Mouse (Mus musculus) neural tube, embryonic 12.5 days (tissue): ENCODE data around the gene Nkx2-2. TPM values are rescaled to one million over a fixed set of nuclear protein-coding genes. Genes with fewer than 3 reads are reported as not detected.
A peak's percentile ranks its signal among the peaks of the same experiment; 100 is the strongest.
"Not testable (repeated sequence)": the region's sequence is repeated elsewhere in the genome, so short reads cannot be mapped to it uniquely, and the experiment has no call there.

Source experiments
- ATAC-seq: fragments of 200-750 bp; cut with Nextera tagmentation; 2 replicates; pipeline ENCODE4 v1.8.0; 2017; ENCODE audit warnings: low read depth, mild to moderate bottlenecking, moderate TSS enrichment, moderate library complexity; ENCODE audit not compliant: low FRiP score
- H3K27ac ChIP-seq: fragments of 300-500 bp; sonication (generic); 2 replicates; pipeline ENCODE4 v1.5.1; 2016
- H3K27me3 ChIP-seq: fragments of 300-500 bp; sonication (generic); replicated peaks from 2 replicates; pipeline ENCODE4 v1.6.1; 2016; ENCODE audit warnings: mild to moderate bottlenecking
- H3K36me3 ChIP-seq: fragments of 300-500 bp; sonication (generic); 2 replicates; pipeline ENCODE4 v1.6.1; 2016; ENCODE audit warnings: mild to moderate bottlenecking
- H3K4me1 ChIP-seq: fragments of 300-500 bp; sonication (generic); 2 replicates; pipeline ENCODE4 v1.6.1; 2016
- H3K4me2 ChIP-seq: fragments of 300-500 bp; sonication (generic); replicated peaks from 2 replicates; pipeline ENCODE4 v1.6.1; 2016; ENCODE audit warnings: mild to moderate bottlenecking
- H3K4me3 ChIP-seq: fragments of 300-500 bp; sonication (generic); 2 replicates; pipeline ENCODE4 v1.5.1; 2016
- H3K9ac ChIP-seq: fragments of 300-500 bp; sonication (generic); 2 replicates; pipeline ENCODE4 v1.6.1; 2016; ENCODE audit warnings: mild to moderate bottlenecking
- H3K9me3 ChIP-seq: fragments of 300-500 bp; sonication (generic); 2 replicates; pipeline ENCODE4 v1.6.1; 2016; ENCODE audit warnings: mild to moderate bottlenecking
- WGBS: fragments of 180-500 bp; shearing (Covaris S2); methylation state at CpG from one replicate; pipeline ENCODE4 v1.1.7; 2016; 5-methylcytosine and 5-hydroxymethylcytosine counted together
- polyA plus RNA-seq: library from polyadenylated mRNA; unstranded; fragments of >200 nt; fragmentation: Nextera tagmentation; extraction: Ambion mirVana; gene quantifications from 2 replicates; pipeline ENCODE4 v1.2.1, GENCODE M21; 2016

Gene Nkx2-2
- polyA plus RNA-seq, 1 experiment from 2014 or later = 3.7 TPM

DNA sequence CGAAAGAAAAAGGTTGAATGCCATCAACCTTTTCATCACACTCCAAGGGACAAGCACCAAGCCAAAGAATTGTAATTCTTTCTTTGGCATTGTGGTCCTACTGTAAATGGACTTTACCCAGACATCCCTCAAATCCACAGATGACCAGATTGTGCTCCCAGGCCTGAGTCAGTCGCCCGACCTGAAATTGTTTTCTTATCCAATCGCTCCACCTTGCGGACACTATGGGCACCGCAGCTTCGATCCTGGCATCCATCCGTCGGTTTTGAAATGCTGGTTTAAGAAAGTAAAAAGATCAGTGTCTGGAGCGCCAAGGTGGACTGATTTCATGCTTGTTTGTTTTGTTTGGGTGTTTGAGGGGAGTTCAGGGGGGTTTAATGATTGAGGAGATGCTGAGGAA lies 16.4 kb downstream of the Nkx2-2 start:
- Histone ChIP-seq H3K27ac (no peak overlapping the region), H3K4me2 (peak overlapping the region; percentile 54), H3K9ac (no peak overlapping the region), H3K36me3 (no peaks in the 10 kb centered on the region), H3K4me1 (peaks cover 11% of the 10 kb centered on the region), H3K4me3 (no peak overlapping the region), H3K9me3 (no peaks in the 10 kb centered on the region), H3K27me3 (peaks cover 89% of the 10 kb centered on the region)
- 7% methylated on average over 10 of the region's 10 CpGs for WGBS
- ATAC-seq = peak; percentile 18; the same call in 1 of the 2 replicates

- 84% methylated on average over 11 of the region's 11 CpGs for WGBS
- H3K9me3 ChIP-seq = no peaks in the 10 kb centered on the region
- H3K4me2 ChIP-seq = no peak overlapping the region
- no peak for ATAC-seq
- no peaks in the 10 kb centered on the region for H3K36me3 ChIP-seq
- H3K4me3 ChIP-seq = no peak overlapping the region
- no peak overlapping the region for H3K9ac ChIP-seq
- H3K4me1 ChIP-seq = no peaks in the 10 kb centered on the region
- H3K27ac ChIP-seq = no peak overlapping the region
- peaks cover 66% of the 10 kb centered on the region for H3K27me3 ChIP-seq
Measured at GRCm38 (mm10) chr2:147175296-147175695, 18.7 kb downstream of the Nkx2-2 start.

DNA sequence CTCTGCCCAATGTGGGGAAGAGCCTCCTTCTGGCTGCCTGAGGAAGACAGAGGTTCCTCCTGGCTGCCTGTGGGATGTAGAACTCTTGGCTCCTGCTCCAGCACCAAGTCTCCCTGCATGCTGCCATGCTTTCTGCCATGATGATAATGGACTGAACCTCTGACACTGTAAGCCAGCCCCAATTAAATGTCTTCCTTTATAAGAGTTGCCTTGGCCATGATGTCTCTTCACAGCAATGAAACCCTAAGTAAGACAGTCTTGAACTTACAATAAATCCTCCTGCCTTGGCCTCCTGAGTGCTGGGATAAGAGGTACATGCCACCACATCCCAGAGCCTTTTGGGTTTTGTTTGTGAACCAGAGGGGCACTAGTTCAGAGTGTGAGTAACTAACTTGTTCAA lies 20.3 kb downstream of the Nkx2-2 start:
- no peaks in the 10 kb centered on the region for H3K36me3 ChIP-seq
- H3K4me1 ChIP-seq = no peaks in the 10 kb centered on the region
- no peaks in the 10 kb centered on the region for H3K9me3 ChIP-seq
- no peak for ATAC-seq
- no peak overlapping the region for H3K4me3 ChIP-seq
- H3K9ac ChIP-seq = no peak overlapping the region
- H3K27ac ChIP-seq = no peak overlapping the region
- H3K27me3 ChIP-seq = peaks cover 51% of the 10 kb centered on the region
- no peak overlapping the region for H3K4me2 ChIP-seq

DNA sequence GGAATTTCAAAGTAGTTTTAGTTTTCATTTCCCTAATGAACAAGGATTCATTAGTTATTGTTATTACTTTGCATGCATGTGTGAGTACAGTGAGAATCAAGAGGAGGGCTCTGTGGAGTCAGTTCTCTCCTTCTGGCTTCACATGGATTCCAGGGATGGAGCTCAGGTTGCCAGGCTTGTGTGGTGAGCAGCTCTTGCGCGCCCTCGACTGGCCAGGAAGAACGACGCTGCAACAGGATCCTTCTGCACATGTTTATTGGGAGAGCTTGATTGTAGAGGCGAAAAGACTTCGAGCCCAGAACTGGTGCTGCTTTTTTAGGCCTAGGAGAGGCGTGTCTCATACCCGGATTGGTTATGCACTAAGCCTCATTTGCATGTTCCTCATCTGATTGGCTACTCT lies 23.5 kb downstream of the Nkx2-2 start:
- H3K4me3 ChIP-seq, H3K9me3 ChIP-seq, H3K27ac ChIP-seq, H3K36me3 ChIP-seq, H3K4me1 ChIP-seq, H3K9ac ChIP-seq, ATAC-seq, H3K4me2 ChIP-seq: not testable (repeated sequence)
- H3K27me3 ChIP-seq = peaks cover 25% of the 10 kb centered on the region
- 81% methylated on average over 9 of the region's 9 CpGs for WGBS

- Histone ChIP-seq H3K9me3 (no peaks in the 10 kb centered on the region), H3K36me3 (no peaks in the 10 kb centered on the region), H3K4me3 (no peak overlapping the region), H3K27ac (no peak overlapping the region), H3K4me2 (no peak overlapping the region), H3K4me1 (no peaks in the 10 kb centered on the region), H3K9ac (no peak overlapping the region), H3K27me3 (no peaks in the 10 kb centered on the region)
- 89% methylated on average over 1 of the region's 1 CpGs for WGBS
- ATAC-seq = no peak
Measured at GRCm38 (mm10) chr2:147165863-147166262, 28.2 kb downstream of the Nkx2-2 start.

GRCm38 (mm10) chr2:147165376-147165775 lies 28.7 kb downstream of the Nkx2-2 start:
- Histone ChIP-seq H3K9me3 (no peaks in the 10 kb centered on the region), H3K27me3 (no peaks in the 10 kb centered on the region), H3K4me2 (no peak overlapping the region), H3K4me1 (no peaks in the 10 kb centered on the region), H3K36me3 (no peaks in the 10 kb centered on the region), H3K4me3 (no peak overlapping the region), H3K9ac (no peak overlapping the region), H3K27ac (no peak overlapping the region)
- no peak for ATAC-seq
- WGBS = 91% methylated on average over 3 of the region's 3 CpGs

GRCm38 (mm10) chr2:147152543-147152942 lies 41.5 kb downstream of the Nkx2-2 start:
- no peaks in the 10 kb centered on the region for H3K36me3 ChIP-seq
- 65% methylated on average over 2 of the region's 2 CpGs for WGBS
- H3K4me1 ChIP-seq = no peaks in the 10 kb centered on the region
- no peak for ATAC-seq
- no peaks in the 10 kb centered on the region for H3K27me3 ChIP-seq
- no peaks in the 10 kb centered on the region for H3K9me3 ChIP-seq
- H3K4me3 ChIP-seq = no peak overlapping the region
- no peak overlapping the region for H3K9ac ChIP-seq
- no peak overlapping the region for H3K4me2 ChIP-seq
- H3K27ac ChIP-seq = no peak overlapping the region

Other genes starting within 250 kb of the Nkx2-2 start
- 85.4 and 91.7 TPM in 2 replicates for gene Xrn2, start 181.2 kb downstream of the Nkx2-2 start, polyA plus RNA-seq
- gene Nkx2-4, start 108.8 kb downstream of the Nkx2-2 start, polyA plus RNA-seq = not detected in 2 replicates
- 10.9 and 17.6 TPM in 2 replicates for gene Pax1, start 167.7 kb upstream of the Nkx2-2 start, polyA plus RNA-seq